Mouse (Mus musculus): ENCODE data around the gene Ripk3.
A peak's percentile ranks its signal among the peaks of the same experiment; 100 is the strongest.

Ripk3 gene

DNA sequence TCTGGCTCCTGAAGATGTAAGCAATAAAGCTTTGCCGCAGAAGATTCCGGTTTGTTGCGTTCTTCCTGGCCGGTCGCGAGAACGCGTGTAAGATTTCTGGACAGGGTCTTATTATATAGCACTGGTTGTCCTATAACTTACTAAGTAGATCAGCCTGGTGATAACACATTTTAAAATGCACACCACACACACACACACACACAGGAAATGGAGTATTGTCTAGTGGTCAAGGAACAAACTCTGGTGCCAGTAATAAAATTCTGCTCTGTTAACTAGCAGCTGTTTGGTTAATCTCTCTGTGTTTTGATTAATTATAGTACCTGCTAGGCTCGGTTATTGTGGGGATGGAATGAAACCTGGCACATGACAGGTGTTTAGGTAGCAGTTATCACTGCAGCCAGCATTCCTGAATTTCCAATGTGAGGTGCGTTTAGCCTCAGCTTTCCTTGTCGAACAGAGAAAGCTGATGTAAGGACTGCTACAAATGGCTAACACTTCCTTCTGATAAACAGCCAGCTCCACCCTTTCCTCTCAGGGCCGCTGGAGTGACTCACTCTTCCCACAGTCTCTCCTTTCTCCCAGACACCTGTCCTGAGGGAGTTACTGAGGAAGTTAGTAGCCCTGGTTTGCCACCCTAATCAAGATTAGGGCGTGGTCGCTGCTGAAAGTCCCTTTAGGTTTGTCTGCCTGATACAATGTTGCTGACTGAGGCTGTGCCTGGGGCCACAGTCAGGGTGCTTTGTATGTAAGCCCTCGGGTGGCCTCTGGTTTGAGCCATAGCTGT is 6.9 kb upstream of the Ripk3 start:
- DNase-seq (ENCODE audit: extremely low read depth, low read depth, low spot score) = no peak

DNA sequence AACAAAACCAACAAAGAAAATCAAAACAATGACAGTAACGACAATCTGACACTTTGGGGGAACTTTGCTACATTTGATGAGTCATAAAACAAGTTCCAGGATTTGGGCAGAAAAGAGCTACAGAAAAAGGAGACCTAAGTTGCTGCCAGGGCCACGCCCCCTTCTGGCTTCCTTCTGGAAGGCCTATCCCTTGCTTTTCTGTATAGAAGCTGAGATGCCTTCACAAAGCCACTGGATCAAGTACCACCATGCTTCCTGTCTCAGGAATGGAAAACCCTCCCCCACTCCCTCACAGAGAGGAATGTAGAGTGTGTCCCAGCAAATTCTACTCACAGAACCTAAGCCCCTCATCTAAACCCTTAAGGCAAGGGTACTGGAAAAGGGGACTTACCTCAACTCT is 5.3 kb upstream of the Ripk3 start:
- no peak for DNase-seq (ENCODE audit: extremely low read depth, low read depth, low spot score)

GRCm38 (mm10) chr14:55793461-55793860 is 4.8 kb upstream of the Ripk3 start:
- no peak for DNase-seq (ENCODE audit: extremely low read depth, low read depth, low spot score)

DNA sequence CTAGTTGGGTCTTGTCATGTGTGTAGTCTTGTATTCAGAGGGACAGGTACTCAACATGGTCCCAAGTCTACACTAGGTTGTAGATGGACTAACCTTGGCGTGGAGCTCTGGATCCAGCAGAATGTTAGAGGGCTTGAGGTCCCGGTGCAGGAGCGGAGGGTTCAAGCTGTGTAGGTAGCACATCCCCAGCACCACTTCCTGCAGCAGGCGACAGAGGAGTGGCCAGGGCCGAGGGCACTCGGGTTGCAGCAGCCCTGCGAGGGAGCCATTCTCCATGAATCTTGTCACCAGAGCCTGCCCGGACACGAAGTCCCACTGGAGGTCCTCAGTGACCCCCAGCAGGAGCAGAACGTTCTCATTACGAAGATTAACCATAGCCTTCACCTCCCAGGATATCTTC is 934 bp downstream of the Ripk3 start:
- DNase-seq (ENCODE audit: extremely low read depth, low read depth, low spot score) = no peak

DNA sequence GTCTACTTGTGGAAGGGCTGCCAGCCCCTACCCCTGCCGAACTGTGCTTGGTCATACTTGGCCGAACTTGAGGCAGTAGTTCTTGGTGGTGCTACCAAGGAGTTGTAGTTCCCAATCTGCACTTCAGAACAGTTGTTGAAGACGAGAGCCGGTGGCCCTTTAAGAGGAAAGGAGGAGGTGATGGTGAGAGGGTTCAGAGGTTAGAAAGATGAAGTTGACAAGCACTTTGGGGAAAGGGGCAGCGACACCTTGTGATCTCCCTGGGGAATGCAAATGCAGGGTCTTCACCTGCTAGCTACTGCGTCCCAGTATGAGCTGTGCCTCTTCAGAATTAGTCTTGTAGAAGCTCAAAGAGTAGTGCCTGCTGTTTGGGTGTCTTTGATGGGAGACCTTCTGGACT is 3.5 kb downstream of the Ripk3 start:
- no peak for DNase-seq (ENCODE audit: extremely low read depth, low read depth, low spot score)

GRCm38 (mm10) chr14:55783958-55784235 is 4.8 kb downstream of the Ripk3 start, which contains the start of gene Adcy4:
Adcy4 (minus strand) TSS chr14:55784095.
- no peak for DNase-seq (ENCODE audit: extremely low read depth, low read depth, low spot score)

DNA sequence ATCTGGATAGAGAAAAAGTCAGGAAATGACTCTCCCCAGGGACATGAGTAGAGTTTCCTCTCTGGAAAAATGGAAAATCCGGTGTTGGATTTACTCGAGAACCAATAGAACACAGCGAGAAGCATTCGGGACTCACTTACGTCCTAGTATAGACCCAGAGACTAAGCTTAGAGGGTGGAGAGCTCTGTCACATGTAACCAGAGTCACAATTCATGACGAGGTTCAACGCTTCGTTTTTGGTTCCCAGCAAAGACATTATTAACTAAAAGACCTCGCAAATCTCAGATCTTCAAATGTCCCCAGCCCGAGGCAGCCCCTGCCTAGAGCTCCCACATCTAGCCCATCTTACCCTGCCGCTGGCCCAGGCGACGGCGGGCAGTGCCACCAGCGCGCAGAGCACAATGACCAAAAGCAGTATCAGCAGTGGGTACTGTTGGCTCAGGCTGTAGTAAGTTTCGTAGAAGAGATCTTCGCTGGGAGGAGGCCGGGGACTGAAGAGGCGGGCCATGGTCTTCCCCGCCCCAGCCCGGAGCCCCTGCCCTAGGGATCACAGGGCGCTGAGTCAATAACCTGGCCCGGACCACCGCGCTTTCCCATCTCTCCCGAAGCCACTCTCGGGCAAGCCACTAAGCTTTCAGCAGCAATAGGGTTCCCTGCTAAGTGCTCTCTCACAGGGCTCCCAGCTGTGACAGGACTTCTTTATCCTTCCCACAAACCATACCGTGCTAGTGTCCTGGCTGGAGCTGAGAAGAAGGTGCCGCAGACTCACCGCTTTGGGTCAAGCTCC is 5.3 kb downstream of the Ripk3 start:
- no peak for DNase-seq (ENCODE audit: extremely low read depth, low read depth, low spot score)

- no peak for DNase-seq (ENCODE audit: extremely low read depth, low read depth, low spot score)
Observed at GRCm38 (mm10) chr14:55782361-55782960, 6.2 kb downstream of the Ripk3 start.

- no peak for DNase-seq (ENCODE audit: extremely low read depth, low read depth, low spot score)
Observed at GRCm38 (mm10) chr14:55781310-55781709, 7.4 kb downstream of the Ripk3 start.

DNA sequence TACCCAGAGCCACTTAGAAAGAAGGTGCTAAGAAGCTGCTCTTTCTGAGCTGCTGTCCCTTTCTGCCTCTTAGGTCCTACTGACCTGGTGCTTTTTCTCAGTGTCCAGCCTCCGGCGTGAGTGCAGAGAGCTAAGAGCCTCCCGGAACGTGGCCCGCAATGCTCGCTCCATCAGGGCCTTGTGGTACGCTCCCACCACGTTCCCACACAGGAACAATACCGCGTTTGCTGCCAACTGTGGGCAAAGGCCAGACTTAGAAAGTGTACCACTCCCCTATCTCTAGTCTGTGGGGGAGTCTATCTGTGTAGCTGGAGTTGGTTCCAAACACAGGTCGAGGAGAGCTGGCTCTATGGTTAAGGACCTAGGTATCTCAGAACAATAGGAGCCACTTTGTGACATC is 7.9 kb downstream of the Ripk3 start:
- no peak for DNase-seq (ENCODE audit: extremely low read depth, low read depth, low spot score)

GRCm38 (mm10) chr14:55779656-55780055 is 9.0 kb downstream of the Ripk3 start:
- DNase-seq (ENCODE audit: extremely low read depth, low read depth, low spot score) = no peak

DNA sequence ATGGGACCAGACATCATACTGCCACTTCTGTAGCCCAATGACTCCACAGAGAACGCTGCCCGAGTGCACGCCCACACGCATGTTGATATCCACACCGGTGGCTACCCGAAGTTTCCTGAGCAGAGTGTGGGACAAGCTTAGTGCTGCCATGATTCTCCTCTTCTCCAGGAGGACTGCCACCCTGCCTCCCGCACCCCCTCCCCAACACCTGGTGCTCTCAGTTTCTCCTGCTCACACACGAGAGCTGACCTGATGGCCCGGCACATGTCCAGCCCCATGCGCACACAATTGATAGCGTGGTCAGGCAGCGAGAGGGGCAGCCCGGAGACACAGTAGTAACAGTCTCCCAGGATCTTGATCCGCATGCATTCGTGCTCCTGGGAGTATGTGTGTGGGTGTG is 10.0 kb downstream of the Ripk3 start:
- DNase-seq (ENCODE audit: extremely low read depth, low read depth, low spot score) = no peak

DNA sequence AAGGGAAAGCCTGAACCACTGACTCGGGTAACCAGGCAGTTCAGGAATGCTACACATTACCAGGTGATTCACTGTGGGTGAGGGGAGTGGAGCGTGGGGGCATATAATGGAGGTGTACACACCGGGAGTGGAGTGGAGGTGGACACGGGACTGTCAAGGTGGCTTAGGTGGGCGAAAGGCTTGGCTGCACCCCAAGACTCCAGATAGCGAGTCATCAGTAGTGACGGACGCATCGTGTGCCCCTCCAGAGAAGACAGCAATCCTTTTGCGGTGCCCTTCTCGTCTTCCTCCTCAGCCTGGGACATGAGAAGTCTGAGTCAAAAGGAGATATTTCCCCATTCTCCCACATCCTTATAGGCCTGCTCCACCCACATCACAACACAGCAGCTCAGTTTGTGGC is 10.9 kb downstream of the Ripk3 start:
- no peak for DNase-seq (ENCODE audit: extremely low read depth, low read depth, low spot score)

- DNase-seq (ENCODE audit: extremely low read depth, low read depth, low spot score) = no peak
Observed at GRCm38 (mm10) chr14:55777176-55777575, 11.5 kb downstream of the Ripk3 start.

GRCm38 (mm10) chr14:55776711-55777110 is 12.0 kb downstream of the Ripk3 start:
- DNase-seq (ENCODE audit: extremely low read depth, low read depth, low spot score) = no peak

DNA sequence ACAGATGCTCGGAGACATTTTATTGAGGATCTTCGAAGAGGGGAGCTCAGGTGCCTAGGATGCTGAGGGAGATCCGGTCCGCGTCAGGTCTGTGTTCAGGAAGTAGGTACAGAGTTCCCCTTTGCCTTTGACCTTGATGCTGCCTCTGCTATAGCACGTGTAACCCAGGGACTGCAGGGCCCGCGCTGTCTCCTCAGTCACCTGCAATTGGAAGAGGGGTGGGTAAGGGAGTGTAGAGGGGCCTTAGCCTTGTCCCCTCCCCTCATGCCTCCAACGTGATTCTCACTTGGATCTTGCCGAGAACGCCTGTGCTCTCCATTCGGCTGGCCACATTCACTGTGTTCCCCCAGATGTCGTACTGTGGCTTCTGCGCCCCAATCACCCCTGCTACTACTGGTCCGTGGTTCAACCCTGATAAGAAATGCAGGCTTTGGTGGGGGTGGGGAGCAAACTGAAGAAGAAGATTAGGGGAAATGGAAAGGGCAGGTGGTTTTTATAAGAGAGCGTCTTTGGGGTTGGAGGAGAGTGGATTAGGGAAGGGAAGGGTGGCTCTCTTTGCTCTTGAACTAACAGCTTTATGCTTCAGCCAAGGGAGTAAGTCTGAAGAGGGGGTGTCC is 19.5 kb downstream of the Ripk3 start:
- DNase-seq (ENCODE audit: extremely low read depth, low read depth, low spot score) = no peak

- DNase-seq (ENCODE audit: extremely low read depth, low read depth, low spot score) = no peak
Observed at GRCm38 (mm10) chr14:55768555-55768954, 20.1 kb downstream of the Ripk3 start.

GRCm38 (mm10) chr14:55767519-55768414 is 20.9 kb downstream of the Ripk3 start:
- DNase-seq (ENCODE audit: extremely low read depth, low read depth, low spot score) = no peak

GRCm38 (mm10) chr14:55765696-55766095 is 23.0 kb downstream of the Ripk3 start, which contains the start of gene Ltb4r1:
Ltb4r1 (plus strand) TSS chr14:55765962.
- DNase-seq (ENCODE audit: extremely low read depth, low read depth, low spot score) = no peak

DNA sequence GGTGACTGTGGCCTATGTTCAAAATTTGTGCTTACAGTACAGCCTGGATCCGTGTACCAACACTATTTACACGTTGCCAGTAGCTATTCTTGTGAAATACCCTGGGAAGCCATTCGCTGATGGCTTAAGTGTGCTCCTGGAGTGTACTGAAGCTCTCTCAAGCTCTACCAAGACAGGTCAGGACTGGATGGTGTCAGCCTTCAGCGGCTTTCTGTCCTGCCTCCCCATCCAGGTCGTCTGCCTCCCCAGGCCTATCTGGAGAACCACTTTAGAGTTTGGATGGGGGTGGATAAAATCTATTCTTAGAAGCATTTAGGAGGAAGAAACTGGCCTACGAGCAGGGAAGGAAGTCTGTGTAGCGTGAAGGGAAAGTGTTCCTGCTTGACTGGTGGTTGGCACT is 25.5 kb downstream of the Ripk3 start:
- DNase-seq (ENCODE audit: extremely low read depth, low read depth, low spot score) = peak; percentile 74

Measured in fat pad, adult 2 months (tissue).